ENCODE assay signal across 7 mouse cellular contexts in the genomic region with DNA sequence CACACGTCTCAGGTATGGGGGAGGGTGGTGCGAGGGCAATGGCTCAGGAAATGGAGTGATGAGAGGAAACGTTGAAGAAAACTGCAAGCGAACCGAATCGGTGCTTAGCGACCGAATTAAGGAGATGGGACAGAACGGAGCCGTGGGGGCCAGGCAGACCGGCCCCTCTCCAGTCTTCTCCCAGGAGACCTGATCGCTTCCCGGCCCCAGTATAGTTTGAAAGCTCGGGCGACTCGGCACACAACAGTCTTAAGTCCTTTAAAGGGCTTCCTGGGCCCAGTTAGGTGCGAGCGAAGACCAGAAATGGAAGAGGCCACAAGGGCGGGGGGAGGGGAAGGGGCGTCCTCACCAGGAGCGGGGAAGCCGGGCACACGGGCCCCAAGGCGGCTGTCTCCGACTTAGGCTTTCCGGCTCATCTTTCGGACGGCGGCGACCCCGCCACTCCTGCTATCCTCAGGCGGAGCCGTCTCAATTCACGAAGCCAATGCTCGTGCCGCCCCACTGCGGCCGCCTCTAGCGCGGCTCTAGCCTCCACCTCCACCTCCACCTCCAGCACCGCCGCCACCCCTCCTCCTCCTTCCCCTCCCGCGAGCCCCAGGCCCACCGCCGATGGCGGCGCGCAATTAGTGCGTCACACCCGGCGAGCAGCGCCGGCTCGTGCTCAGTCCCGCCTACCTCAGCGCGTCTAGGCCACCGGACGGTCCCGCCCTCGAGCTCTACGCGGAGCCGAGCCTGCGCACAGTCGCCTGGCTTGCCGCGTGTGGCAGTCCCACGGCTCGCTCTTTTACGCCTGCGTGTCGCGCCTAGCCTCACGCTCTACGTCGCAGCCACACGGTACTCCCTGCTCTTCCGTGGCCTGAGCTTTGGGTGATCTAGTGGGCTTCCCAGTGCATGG. TPM values are rescaled to one million over a fixed set of nuclear protein-coding genes. Genes with fewer than 3 reads are reported as not detected.
DNase-seq lines count a peak whose midpoint lies in the region; ATAC-seq and TF ChIP-seq lines count a peak whose summit lies in the region.

A gene (minus strand): TSS at position 771 of the 895 bp plus-strand sequence.

- DNase-seq in adrenal gland, adult 8-10 months = peak; percentile 95
- DNase-seq in embryo, embryonic 9.5 days (ENCODE audit: extremely low spot score) = peak; percentile 98
- no peak for DNase-seq in gonadal fat pad, adult 2 months (ENCODE audit: low read depth)
- DNase-seq in left cerebral cortex, postnatal 4 days = peak; percentile 98

- WGBS in intestine, postnatal 0 days = under 1% methylated on average over 77 of the region's 80 CpGs
- under 1% methylated on average over 78 of the region's 80 CpGs for WGBS in midbrain, embryonic 12.5 days
- WGBS in small intestine, adult 2 months = under 1% methylated on average over 79 of the region's 80 CpGs

- H3K9me3 ChIP-seq in intestine, postnatal 0 days (ENCODE audit: control insufficient read depth) = no peaks in the 10 kb centered on the region
- no peaks in the 10 kb centered on the region for H3K9me3 ChIP-seq in midbrain, embryonic 12.5 days

- intact Hi-C loops in left cerebral cortex, postnatal 4 days (cut with DNase I) = loop anchor here (5.0 kb wide), 1 partner anchor 76 kb away; a partner anchor contains a TSS

- peak within 1 kb of the TSS; percentile 82 for H3K4me2 ChIP-seq in intestine, postnatal 0 days (replicated peaks; ENCODE audit: low read depth)
- peak within 1 kb of the TSS; percentile 93 for H3K4me2 ChIP-seq in midbrain, embryonic 12.5 days (replicated peaks)

- H3K36me3 ChIP-seq in intestine, postnatal 0 days (ENCODE audit: control insufficient read depth, insufficient read depth) = peaks cover 22% of the 10 kb centered on the region
- H3K36me3 ChIP-seq in midbrain, embryonic 12.5 days = peaks cover 35% of the 10 kb centered on the region
- peaks cover 24% of the 10 kb centered on the region for H3K36me3 ChIP-seq in small intestine, adult 2 months (ENCODE audit: control insufficient read depth, insufficient read depth, low read length)

- ATAC-seq in intestine, postnatal 0 days = peak; percentile 88
- peak; percentile 96 for ATAC-seq in midbrain, embryonic 12.5 days (ENCODE audit: low FRiP score, low read depth)

- peak within 1 kb of the TSS; percentile 92 for H3K4me3 ChIP-seq in intestine, postnatal 0 days (ENCODE audit: low read depth, low read length)
- H3K4me3 ChIP-seq in midbrain, embryonic 12.5 days = peak within 1 kb of the TSS; percentile 81
- H3K4me3 ChIP-seq in small intestine, adult 2 months (ENCODE audit: low read depth, low read length) = peak within 1 kb of the TSS; percentile 89

- H3K27me3 ChIP-seq in intestine, postnatal 0 days (replicated peaks; ENCODE audit: control insufficient read depth, insufficient read depth, low read length) = no peaks in the 10 kb centered on the region
- H3K27me3 ChIP-seq in midbrain, embryonic 12.5 days = peaks cover 11% of the 10 kb centered on the region; the same call in 1 of the 2 replicates
- H3K27me3 ChIP-seq in small intestine, adult 2 months (ENCODE audit: control insufficient read depth, insufficient read depth, low read length) = no peaks in the 10 kb centered on the region

- peak; percentile 75 for TF ChIP-seq POLR2A in small intestine, adult 2 months (IDR thresholded peaks at IDR 0.05; ENCODE audit: low read depth, low read length)

- peak within 1 kb of the TSS; percentile 82 for H3K9ac ChIP-seq in intestine, postnatal 0 days (ENCODE audit: low read depth, low read length)
- peak within 1 kb of the TSS; percentile 76 for H3K9ac ChIP-seq in midbrain, embryonic 12.5 days (replicated peaks)

- peaks cover 12% of the 10 kb centered on the region for H3K4me1 ChIP-seq in intestine, postnatal 0 days (replicated peaks; ENCODE audit: control insufficient read depth, insufficient read depth, low read length)
- H3K4me1 ChIP-seq in midbrain, embryonic 12.5 days = peaks cover 32% of the 10 kb centered on the region
- peaks cover 5% of the 10 kb centered on the region for H3K4me1 ChIP-seq in small intestine, adult 2 months (ENCODE audit: control insufficient read depth, insufficient read depth, insufficient read length, low read length)

- H3K27ac ChIP-seq in intestine, postnatal 0 days (ENCODE audit: low read depth, low read length) = peak within 1 kb of the TSS; percentile 91
- peak within 1 kb of the TSS; percentile 88 for H3K27ac ChIP-seq in midbrain, embryonic 12.5 days (replicated peaks)
- H3K27ac ChIP-seq in small intestine, adult 2 months (ENCODE audit: insufficient read depth, low read depth, low read length) = peak within 1 kb of the TSS; percentile 100

- TF ChIP-seq CTCF in intestine, postnatal 0 days (IDR thresholded peaks at IDR 0.05; ENCODE audit: low read depth) = no peak
- no peak for TF ChIP-seq CTCF in small intestine, adult 2 months (IDR thresholded peaks at IDR 0.05; ENCODE audit: extremely low read depth, insufficient read length, insufficient replicate concordance, low read depth, low read length)

RNA-seq across cellular contexts. Expression of the gene that starts here (rescaled TPM):
- 10 to 100 TPM; 72.5 to 92.1 (median 85.0) TPM for total RNA-seq in adrenal gland, adult 8-10 months (2022)
- polyA plus RNA-seq in gonadal fat pad, adult 2 months (2012; rRNA removed) = 58.7 and 72.4 TPM in 2 replicates
- polyA plus RNA-seq in intestine, postnatal 0 days (2015; fragmentation: Nextera tagmentation; extraction: Ambion mirVana) = 26.7 and 27.6 TPM in 2 replicates
- 100 to 1,000 TPM; 117 to 129 TPM for total RNA-seq in left cerebral cortex, postnatal 4 days (2021)
- 108 and 113 TPM in 2 replicates for polyA plus RNA-seq in midbrain, embryonic 12.5 days (2016; fragmentation: Nextera tagmentation; extraction: Ambion mirVana)
- 15.4 and 24.6 TPM in 2 replicates for polyA plus RNA-seq in small intestine, adult 2 months (2012; rRNA removed)
